Mouse (Mus musculus) hindbrain, postnatal 0 days (tissue): ENCODE results near the gene 4930502E18Rik. TPM values are rescaled to one million over a fixed set of nuclear protein-coding genes. Genes with fewer than 3 reads are reported as not detected.

Source experiments
- ATAC-seq: fragments of 200-750 bp; cut with Nextera tagmentation; 2 replicates; pipeline ENCODE4 v1.8.0; 2017; ENCODE audit warnings: mild to moderate bottlenecking, moderate TSS enrichment, moderate library complexity
- DNase-seq: peaks from one replicate; pipeline ENCODE4 v3.0.0-alpha.2; 2015; ENCODE audit warnings: low spot score
- H3K27ac ChIP-seq: fragments of 300-500 bp; sonication (generic); 2 replicates; pipeline ENCODE4 v1.5.1; 2014; ENCODE audit warnings: mild to moderate bottlenecking
- H3K27me3 ChIP-seq: fragments of 300-500 bp; sonication (generic); 2 replicates; pipeline ENCODE4 v1.6.1; 2014; ENCODE audit warnings: low read length, mixed read lengths; ENCODE audit not compliant: insufficient read depth
- H3K36me3 ChIP-seq: fragments of 300-500 bp; sonication (generic); 2 replicates; pipeline ENCODE4 v1.6.1; 2014; ENCODE audit warnings: low read length, mixed read lengths; ENCODE audit not compliant: insufficient read depth
- H3K4me1 ChIP-seq: fragments of 300-500 bp; sonication (generic); 2 replicates; pipeline ENCODE4 v1.6.1; 2014; ENCODE audit warnings: antibody characterized with exemption, low read length, mixed read lengths; ENCODE audit not compliant: insufficient read depth
- H3K4me2 ChIP-seq: fragments of 300-500 bp; sonication (generic); 2 replicates; pipeline ENCODE4 v1.6.1; 2014; ENCODE audit warnings: low read depth, mild to moderate bottlenecking, low read length, moderate library complexity, mixed read lengths
- H3K4me3 ChIP-seq: fragments of 300-500 bp; sonication (generic); 2 replicates; pipeline ENCODE4 v1.5.1; 2014; ENCODE audit warnings: low read length
- H3K9ac ChIP-seq: fragments of 300-500 bp; sonication (generic); replicated peaks from 2 replicates; pipeline ENCODE4 v1.6.1; 2014; ENCODE audit warnings: mild to moderate bottlenecking, low read length, moderate library complexity, mixed read lengths
- H3K9me3 ChIP-seq: fragments of 300-500 bp; sonication (generic); 2 replicates; pipeline ENCODE4 v1.6.1; 2016; ENCODE audit warnings: low read length, mixed read lengths
- CTCF ChIP-seq: IDR thresholded peaks from 2 replicates; pipeline ENCODE4 v1.5.1; 2016; ENCODE audit warnings: antibody characterized with exemption, control low read depth, low read depth
- WGBS: fragments of 180-500 bp; shearing (Covaris S2); extraction: QIAGEN DNeasy Blood & Tissue Kit; methylation state at CpG from one replicate; pipeline ENCODE4 v1.1.7; 2014; 5-methylcytosine and 5-hydroxymethylcytosine counted together
- polyA plus RNA-seq: library from polyadenylated mRNA; unstranded; fragments of >200 nt; fragmentation: Nextera tagmentation; extraction: Ambion mirVana; gene quantifications from 2 replicates; pipeline ENCODE4 v1.2.1, GENCODE M21; 2015
- total RNA-seq: library from RNA; depleted of rRNA; stranded (reverse); fragments of >200 nt; gene quantifications from 2 replicates; pipeline ENCODE4 v1.2.3, GENCODE M21; 2014; rRNA removed

The 4930502E18Rik gene
- total and polyA plus RNA-seq, 2 experiments from 2014 or later: 0.55 TPM; not detected in 1

GRCm38 (mm10) chrX:53776276-53776675, 51.6 kb downstream of the 4930502E18Rik start, which contains the start of gene Zfp36l3:
Gene Zfp36l3 (minus strand): TSS chrX:53776394.
- TF ChIP-seq CTCF: no peak
- no peak within 1 kb of the TSS for H3K4me2 ChIP-seq
- H3K9ac ChIP-seq: no peak within 1 kb of the TSS
- WGBS: 91% methylated on average over 12 of the region's 12 CpGs
- no peaks in the 10 kb centered on the region for H3K4me1 ChIP-seq
- no peak for ATAC-seq
- no peaks in the 10 kb centered on the region for H3K27me3 ChIP-seq
- no peak within 1 kb of the TSS for H3K4me3 ChIP-seq
- no peak for DNase-seq
- H3K36me3 ChIP-seq: no peaks in the 10 kb centered on the region
- no peak within 1 kb of the TSS for H3K27ac ChIP-seq
- no peaks in the 10 kb centered on the region for H3K9me3 ChIP-seq

Other genes starting within 250 kb of the 4930502E18Rik start
- 32.0 and 58.2 TPM in 2 replicates for gene Rtl8c, start 116.8 kb upstream of the 4930502E18Rik start, total RNA-seq
- 210 and 219 TPM in 2 replicates for gene Rtl8c, start 116.8 kb upstream of the 4930502E18Rik start, polyA plus RNA-seq
- not detected in 2 replicates for gene Gm14597, start 115.8 kb upstream of the 4930502E18Rik start, total RNA-seq
- 0.64 TPM in 1 of 2 replicates, not detected in the other for gene Gm14597, start 115.8 kb upstream of the 4930502E18Rik start, polyA plus RNA-seq
- gene Rtl8a, start 81.1 kb upstream of the 4930502E18Rik start, total RNA-seq: 254 and 270 TPM in 2 replicates
- 284 and 285 TPM in 2 replicates for gene Rtl8a, start 81.1 kb upstream of the 4930502E18Rik start, polyA plus RNA-seq
- gene Rtl8b, start 54.4 kb upstream of the 4930502E18Rik start, total RNA-seq: 350 and 410 TPM in 2 replicates
- gene Rtl8b, start 54.4 kb upstream of the 4930502E18Rik start, polyA plus RNA-seq: 232 and 242 TPM in 2 replicates
- gene 1700013H16Rik, start 33.0 kb downstream of the 4930502E18Rik start, total RNA-seq: not detected in 2 replicates
- not detected in 2 replicates for gene 1700013H16Rik, start 33.0 kb downstream of the 4930502E18Rik start, polyA plus RNA-seq
- not detected in 2 replicates for gene Zfp36l3, start 51.6 kb downstream of the 4930502E18Rik start, total RNA-seq
- not detected in 2 replicates for gene Zfp36l3, start 51.6 kb downstream of the 4930502E18Rik start, polyA plus RNA-seq
- 0.37 TPM in 1 of 2 replicates, not detected in the other for gene Xlr, start 72.9 kb downstream of the 4930502E18Rik start, total RNA-seq
- gene Xlr, start 72.9 kb downstream of the 4930502E18Rik start, polyA plus RNA-seq: 2.9 and 3.4 TPM in 2 replicates